Mouse (Mus musculus): ENCODE measurements at regions not wholly inside any gene's neighbourhood (a gene's known extent, or its start where the extent isn't known, plus 50 kb on each side); places are given as distances from the start of the nearest gene placed in this dataset.

GRCm38 (mm10) chr12:9438575-9439161 lies 131.2 kb upstream of the Osr1 start:
- DNase-seq: peak; percentile 7 to 24

GRCm38 (mm10) chr12:9450620-9451019 lies 119.3 kb upstream of the Osr1 start:
- DNase-seq: peak; percentile 22 to 39

GRCm38 (mm10) chr12:9460193-9460592 lies 109.7 kb upstream of the Osr1 start:
- DNase-seq: peak in 1 of 2 experiments; percentile 4

- no peak for DNase-seq
Measured at GRCm38 (mm10) chr12:9469655-9470470, 100.1 kb upstream of the Osr1 start.

- DNase-seq: no peak
Measured at GRCm38 (mm10) chr12:9475836-9476235, 94.1 kb upstream of the Osr1 start.

GRCm38 (mm10) chr12:9478201-9478600 lies 91.7 kb upstream of the Osr1 start:
- DNase-seq: no peak

GRCm38 (mm10) chr12:9487674-9488413 lies 82.1 kb upstream of the Osr1 start:
- no peak for DNase-seq

GRCm38 (mm10) chr12:9513926-9514325 lies 56.0 kb upstream of the Osr1 start:
- DNase-seq: no peak

GRCm38 (mm10) chr12:9518782-9519181 lies 51.1 kb upstream of the Osr1 start:
- no peak for DNase-seq

- no peak for DNase-seq
Measured at GRCm38 (mm10) chr12:9519346-9519745, 50.6 kb upstream of the Osr1 start.
